Mouse (Mus musculus): Measurements from ENCODE around the gene Dcun1d2. TPM values are rescaled to one million over a fixed set of nuclear protein-coding genes. Genes with fewer than 3 reads are reported as not detected.

The Dcun1d2 gene
- polyA plus RNA-seq, 1 experiment from 2014 or later: 36.8 TPM

GRCm38 (mm10) chr8:13224426-13224825 lies 63.5 kb downstream of the Dcun1d2 start:
- no peak for ATAC-seq (ENCODE audit: low read depth)
- H3K27me3 ChIP-seq (ENCODE audit: control insufficient read depth, insufficient read depth, low read length): no peaks in the 10 kb centered on the region
- 83% methylated on average over 9 of the region's 9 CpGs for WGBS
- H3K4me3 ChIP-seq (ENCODE audit: low read depth, low read length): no peak overlapping the region
- H3K9ac ChIP-seq (replicated peaks; ENCODE audit: low read depth, low read length): no peak overlapping the region
- no peaks in the 10 kb centered on the region for H3K36me3 ChIP-seq (ENCODE audit: control insufficient read depth, insufficient read depth, low read length)
- H3K4me1 ChIP-seq (ENCODE audit: control insufficient read depth, insufficient read depth, low read length): no peaks in the 10 kb centered on the region
- H3K27ac ChIP-seq (ENCODE audit: low read depth, low read length): no peak overlapping the region
- no peak overlapping the region for H3K4me2 ChIP-seq (ENCODE audit: low read depth, low read length)
- H3K9me3 ChIP-seq (ENCODE audit: control insufficient read depth, low read length): no peaks in the 10 kb centered on the region

GRCm38 (mm10) chr8:13218441-13218840 lies 69.5 kb downstream of the Dcun1d2 start:
- H3K27me3 ChIP-seq (ENCODE audit: control insufficient read depth, insufficient read depth, low read length): no peaks in the 10 kb centered on the region
- WGBS: 84% methylated on average over 4 of the region's 4 CpGs
- H3K4me2 ChIP-seq (ENCODE audit: low read depth, low read length): no peak overlapping the region
- 0 out of 2 replicates have a peak, but pooled peaks cover under 1% of the 10 kb centered on the region for H3K4me1 ChIP-seq (ENCODE audit: control insufficient read depth, insufficient read depth, low read length)
- no peaks in the 10 kb centered on the region for H3K9me3 ChIP-seq (ENCODE audit: control insufficient read depth, low read length)
- H3K27ac ChIP-seq (ENCODE audit: low read depth, low read length): no peak overlapping the region
- no peaks in the 10 kb centered on the region for H3K36me3 ChIP-seq (ENCODE audit: control insufficient read depth, insufficient read depth, low read length)
- H3K4me3 ChIP-seq (ENCODE audit: low read depth, low read length): no peak overlapping the region
- H3K9ac ChIP-seq (replicated peaks; ENCODE audit: low read depth, low read length): no peak overlapping the region
- no peak for ATAC-seq (ENCODE audit: low read depth)

GRCm38 (mm10) chr8:13217986-13218385 lies 69.9 kb downstream of the Dcun1d2 start:
- H3K4me2 ChIP-seq (ENCODE audit: low read depth, low read length): no peak overlapping the region
- no peaks in the 10 kb centered on the region for H3K9me3 ChIP-seq (ENCODE audit: control insufficient read depth, low read length)
- no peak overlapping the region for H3K9ac ChIP-seq (replicated peaks; ENCODE audit: low read depth, low read length)
- H3K4me1 ChIP-seq (ENCODE audit: control insufficient read depth, insufficient read depth, low read length): 0 out of 2 replicates have a peak, but pooled peaks cover 3% of the 10 kb centered on the region
- no peak for ATAC-seq (ENCODE audit: low read depth)
- no peak overlapping the region for H3K27ac ChIP-seq (ENCODE audit: low read depth, low read length)
- H3K4me3 ChIP-seq (ENCODE audit: low read depth, low read length): no peak overlapping the region
- no peaks in the 10 kb centered on the region for H3K27me3 ChIP-seq (ENCODE audit: control insufficient read depth, insufficient read depth, low read length)
- no peaks in the 10 kb centered on the region for H3K36me3 ChIP-seq (ENCODE audit: control insufficient read depth, insufficient read depth, low read length)

- Histone ChIP-seq H3K9ac (replicated peaks; ENCODE audit: low read depth, low read length) (no peak overlapping the region), H3K4me3 (ENCODE audit: low read depth, low read length) (no peak overlapping the region), H3K27ac (ENCODE audit: low read depth, low read length) (no peak overlapping the region), H3K27me3 (ENCODE audit: control insufficient read depth, insufficient read depth, low read length) (no peaks in the 10 kb centered on the region), H3K36me3 (ENCODE audit: control insufficient read depth, insufficient read depth, low read length) (no peaks in the 10 kb centered on the region), H3K9me3 (ENCODE audit: control insufficient read depth, low read length) (no peaks in the 10 kb centered on the region), H3K4me1 (ENCODE audit: control insufficient read depth, insufficient read depth, low read length) (0 out of 2 replicates have a peak, but pooled peaks cover 3% of the 10 kb centered on the region), H3K4me2 (ENCODE audit: low read depth, low read length) (no peak overlapping the region)
- 45% methylated on average over 5 of the region's 5 CpGs for WGBS
- ATAC-seq (ENCODE audit: low read depth): no peak
These were observed 70.8 kb downstream of the Dcun1d2 start for GRCm38 (mm10) chr8:13217093-13217492.

GRCm38 (mm10) chr8:13216386-13216785 lies 71.5 kb downstream of the Dcun1d2 start:
- no peak overlapping the region for H3K9ac ChIP-seq (replicated peaks; ENCODE audit: low read depth, low read length)
- ATAC-seq (ENCODE audit: low read depth): no peak
- WGBS: 55% methylated on average over 8 of the region's 8 CpGs
- no peaks in the 10 kb centered on the region for H3K27me3 ChIP-seq (ENCODE audit: control insufficient read depth, insufficient read depth, low read length)
- H3K4me2 ChIP-seq (ENCODE audit: low read depth, low read length): no peak overlapping the region
- H3K4me3 ChIP-seq (ENCODE audit: low read depth, low read length): no peak overlapping the region
- H3K9me3 ChIP-seq (ENCODE audit: control insufficient read depth, low read length): no peaks in the 10 kb centered on the region
- H3K36me3 ChIP-seq (ENCODE audit: control insufficient read depth, insufficient read depth, low read length): no peaks in the 10 kb centered on the region
- 0 out of 2 replicates have a peak, but pooled peaks cover 3% of the 10 kb centered on the region for H3K4me1 ChIP-seq (ENCODE audit: control insufficient read depth, insufficient read depth, low read length)
- no peak overlapping the region for H3K27ac ChIP-seq (ENCODE audit: low read depth, low read length)

GRCm38 (mm10) chr8:13213479-13214268 lies 74.3 kb downstream of the Dcun1d2 start:
- no peak overlapping the region for H3K4me2 ChIP-seq (ENCODE audit: low read depth, low read length)
- WGBS: 22% methylated on average over 10 of the region's 10 CpGs
- H3K36me3 ChIP-seq (ENCODE audit: control insufficient read depth, insufficient read depth, low read length): no peaks in the 10 kb centered on the region
- H3K9me3 ChIP-seq (ENCODE audit: control insufficient read depth, low read length): no peaks in the 10 kb centered on the region
- no peak overlapping the region for H3K27ac ChIP-seq (ENCODE audit: low read depth, low read length)
- no peak overlapping the region for H3K9ac ChIP-seq (replicated peaks; ENCODE audit: low read depth, low read length)
- ATAC-seq (ENCODE audit: low read depth): peak; percentile 85
- 0 out of 2 replicates have a peak, but pooled peaks cover 3% of the 10 kb centered on the region for H3K4me1 ChIP-seq (ENCODE audit: control insufficient read depth, insufficient read depth, low read length)
- no peak overlapping the region for H3K4me3 ChIP-seq (ENCODE audit: low read depth, low read length)
- no peaks in the 10 kb centered on the region for H3K27me3 ChIP-seq (ENCODE audit: control insufficient read depth, insufficient read depth, low read length)

- Histone ChIP-seq H3K36me3 (ENCODE audit: control insufficient read depth, insufficient read depth, low read length) (no peaks in the 10 kb centered on the region), H3K4me3 (ENCODE audit: low read depth, low read length) (no peak overlapping the region), H3K27me3 (ENCODE audit: control insufficient read depth, insufficient read depth, low read length) (no peaks in the 10 kb centered on the region), H3K4me2 (ENCODE audit: low read depth, low read length) (no peak overlapping the region), H3K27ac (ENCODE audit: low read depth, low read length) (no peak overlapping the region), H3K4me1 (ENCODE audit: control insufficient read depth, insufficient read depth, low read length) (0 out of 2 replicates have a peak, but pooled peaks cover 3% of the 10 kb centered on the region), H3K9me3 (ENCODE audit: control insufficient read depth, low read length) (no peaks in the 10 kb centered on the region), H3K9ac (replicated peaks; ENCODE audit: low read depth, low read length) (no peak overlapping the region)
- ATAC-seq (ENCODE audit: low read depth): no peak
- 48% methylated on average over 1 of the region's 1 CpGs for WGBS
These were observed 78.2 kb downstream of the Dcun1d2 start for GRCm38 (mm10) chr8:13209770-13210169.

GRCm38 (mm10) chr8:13208627-13209355 lies 79.1 kb downstream of the Dcun1d2 start:
- Histone ChIP-seq H3K9me3 (ENCODE audit: control insufficient read depth, low read length) (no peaks in the 10 kb centered on the region), H3K4me2 (ENCODE audit: low read depth, low read length) (no peak overlapping the region), H3K27me3 (ENCODE audit: control insufficient read depth, insufficient read depth, low read length) (no peaks in the 10 kb centered on the region), H3K27ac (ENCODE audit: low read depth, low read length) (no peak overlapping the region), H3K4me1 (ENCODE audit: control insufficient read depth, insufficient read depth, low read length) (0 out of 2 replicates have a peak, but pooled peaks cover 3% of the 10 kb centered on the region), H3K9ac (replicated peaks; ENCODE audit: low read depth, low read length) (no peak overlapping the region), H3K36me3 (ENCODE audit: control insufficient read depth, insufficient read depth, low read length) (no peaks in the 10 kb centered on the region), H3K4me3 (ENCODE audit: low read depth, low read length) (no peak overlapping the region)
- no peak for ATAC-seq (ENCODE audit: low read depth)
- 54% methylated on average over 6 of the region's 6 CpGs for WGBS

- Histone ChIP-seq H3K36me3 (ENCODE audit: control insufficient read depth, insufficient read depth, low read length) (no peaks in the 10 kb centered on the region), H3K27ac (ENCODE audit: low read depth, low read length) (no peak overlapping the region), H3K27me3 (ENCODE audit: control insufficient read depth, insufficient read depth, low read length) (peaks cover 11% of the 10 kb centered on the region; the same call in 1 of the 2 replicates), H3K9ac (replicated peaks; ENCODE audit: low read depth, low read length) (no peak overlapping the region), H3K4me1 (ENCODE audit: control insufficient read depth, insufficient read depth, low read length) (no peaks in the 10 kb centered on the region), H3K4me2 (ENCODE audit: low read depth, low read length) (no peak overlapping the region), H3K9me3 (ENCODE audit: control insufficient read depth, low read length) (no peaks in the 10 kb centered on the region), H3K4me3 (ENCODE audit: low read depth, low read length) (no peak overlapping the region)
- no peak for ATAC-seq (ENCODE audit: low read depth)
- 28% methylated on average over 5 of the region's 5 CpGs for WGBS
These were observed 81.6 kb downstream of the Dcun1d2 start for GRCm38 (mm10) chr8:13206290-13206689.
